Mouse (Mus musculus) cerebellum, adult 2 months (tissue): Measurements from ENCODE around the gene Cox16.

ENCODE experiments used
- CTCF ChIP-seq: fragments of 200-500 bp; IDR thresholded peaks from 2 replicates; pipeline ENCODE4 v1.5.1; 2011; ENCODE audit warnings: low read depth, mild to moderate bottlenecking, control low read depth, low read length, moderate library complexity, borderline replicate concordance; ENCODE audit not compliant: insufficient read depth
- POLR2A ChIP-seq: fragments of 200-500 bp; IDR thresholded peaks from 2 replicates; pipeline ENCODE4 v1.6.1; 2011; ENCODE audit warnings: low read length, control low read depth, borderline replicate concordance; ENCODE audit not compliant: insufficient read depth

DNA sequence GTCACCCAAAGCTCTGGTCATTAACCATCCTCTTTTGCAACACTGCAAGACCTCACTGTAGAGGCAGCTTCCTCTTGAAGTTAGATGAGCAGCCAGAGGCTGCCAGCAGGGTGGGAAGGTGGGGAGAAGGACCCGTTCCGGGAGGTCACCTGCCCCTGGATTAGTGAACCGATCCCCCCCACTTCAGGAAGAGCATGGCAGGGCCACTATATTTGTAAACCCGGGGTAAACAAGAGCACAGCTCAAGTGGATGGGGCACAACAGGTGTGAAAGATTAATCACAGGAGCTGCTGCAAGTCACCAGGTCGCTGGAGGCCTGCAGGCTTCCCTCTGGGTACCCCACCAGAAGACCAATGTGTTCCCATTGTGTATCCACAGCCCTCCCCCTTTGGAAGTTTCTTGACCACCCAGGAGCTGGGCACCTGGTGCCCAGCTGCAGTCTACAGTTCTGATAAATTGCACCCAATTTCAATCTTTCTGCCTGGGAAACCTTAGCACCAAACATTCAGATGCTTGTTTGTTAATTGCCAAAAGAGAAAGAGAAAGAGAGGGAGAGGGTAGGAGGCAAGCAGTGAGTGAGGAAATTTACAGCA is 153.8 kb downstream of the Cox16 start:
- no peak for TF ChIP-seq CTCF
- TF ChIP-seq POLR2A: no peak
